ENCODE assay signal across 12 mouse cellular contexts in genomic region chr6:89614107-89614471, GRCm38 (mm10). TPM values are rescaled to one million over a fixed set of nuclear protein-coding genes. Genes with fewer than 3 reads are reported as not detected.
A peak's percentile ranks its signal among the peaks of the same experiment; 100 is the strongest.
DNase-seq lines count a peak whose midpoint lies in the region; ATAC-seq and TF ChIP-seq lines count a peak whose summit lies in the region.
"Had no signal": no experiment of that assay in that cellular context is flagged by ENCODE, and none has a peak within 500 bp of the region (broad histone marks: within the 10 kb centered on the region; RNA-seq: fewer than 3 reads in every experiment).

No protein-coding gene starts in this region.

- no peak for DNase-seq in kidney, postnatal 4 days
- DNase-seq in hindbrain, embryonic 10.5 days (ENCODE audit: low spot score), result no peak
- DNase-seq in midbrain, embryonic 11.5 days (ENCODE audit: low spot score, missing footprints), result no peak
- no peak for DNase-seq in lung, postnatal 25 days (ENCODE audit: low spot score)
- DNase-seq in gastrocnemius, adult 2 months, result no peak
- DNase-seq: adrenal gland, adult 2 months; heart, adult 2 months had no signal

- 35% methylated on average over 2 of the region's 2 CpGs for WGBS in kidney, embryonic 15.5 days
- 41% methylated on average over 2 of the region's 2 CpGs for WGBS in hindbrain, embryonic 10.5 days
- 32% methylated on average over 2 of the region's 2 CpGs for WGBS in midbrain, embryonic 11.5 days
- 11% methylated on average over 2 of the region's 2 CpGs for WGBS in stomach, embryonic 15.5 days

- H3K9ac ChIP-seq in kidney, embryonic 15.5 days, result no peak overlapping the region
- peak overlapping the region; percentile 54 for H3K9ac ChIP-seq in midbrain, embryonic 11.5 days (ENCODE audit: low read length)
- H3K9ac ChIP-seq in stomach, embryonic 15.5 days, result no peak overlapping the region
- H3K9ac ChIP-seq: lung, embryonic 15.5 days had no signal

- intact Hi-C loops in gastrocnemius, adult 2 months (cut with DNase I), result no loop called here

- no peaks in the 10 kb centered on the region for H3K36me3 ChIP-seq in kidney, embryonic 15.5 days
- H3K36me3 ChIP-seq in hindbrain, embryonic 10.5 days, result no peaks in the 10 kb centered on the region
- H3K36me3 ChIP-seq in midbrain, embryonic 11.5 days (ENCODE audit: control insufficient read depth, insufficient read depth, low read length), result no peaks in the 10 kb centered on the region
- no peaks in the 10 kb centered on the region for H3K36me3 ChIP-seq in stomach, embryonic 15.5 days
- H3K36me3 ChIP-seq: lung, embryonic 15.5 days had no signal

- peaks cover 28% of the 10 kb centered on the region for H3K4me1 ChIP-seq in kidney, embryonic 15.5 days
- peaks cover 39% of the 10 kb centered on the region for H3K4me1 ChIP-seq in hindbrain, embryonic 10.5 days (replicated peaks)
- peaks cover 27% of the 10 kb centered on the region for H3K4me1 ChIP-seq in midbrain, embryonic 11.5 days (ENCODE audit: control insufficient read depth, insufficient read depth, low read length)
- H3K4me1 ChIP-seq in stomach, embryonic 15.5 days, result peaks cover 5% of the 10 kb centered on the region; the same call in 1 of the 2 replicates

- peak overlapping the region; percentile 67 for H3K27ac ChIP-seq in kidney, embryonic 15.5 days
- H3K27ac ChIP-seq in hindbrain, embryonic 10.5 days, result peak overlapping the region; percentile 88
- peak overlapping the region; percentile 93 for H3K27ac ChIP-seq in midbrain, embryonic 11.5 days (ENCODE audit: low read depth, low read length)
- H3K27ac ChIP-seq in stomach, embryonic 15.5 days, result 0 out of 2 replicates have a peak overlapping the region, but pooled peaks have one; percentile 4
- H3K27ac ChIP-seq in gastrocnemius, adult 2 months, result no peak overlapping the region
- H3K27ac ChIP-seq: heart, adult 2 months; lung, embryonic 15.5 days had no signal

- no peaks in the 10 kb centered on the region for H3K27me3 ChIP-seq in kidney, embryonic 15.5 days
- H3K27me3 ChIP-seq in hindbrain, embryonic 10.5 days (ENCODE audit: insufficient read depth, poor library complexity, severe bottlenecking), result no peaks in the 10 kb centered on the region
- H3K27me3 ChIP-seq in midbrain, embryonic 11.5 days (ENCODE audit: control insufficient read depth, insufficient read depth, low read length), result no peaks in the 10 kb centered on the region
- no peaks in the 10 kb centered on the region for H3K27me3 ChIP-seq in stomach, embryonic 15.5 days (replicated peaks)
- H3K27me3 ChIP-seq: lung, embryonic 15.5 days had no signal

- H3K4me2 ChIP-seq in kidney, embryonic 15.5 days, result no peak overlapping the region
- H3K4me2 ChIP-seq in midbrain, embryonic 11.5 days, result no peak overlapping the region
- H3K4me2 ChIP-seq in stomach, embryonic 15.5 days, result no peak overlapping the region
- H3K4me2 ChIP-seq: lung, embryonic 15.5 days had no signal

- no peak overlapping the region for H3K4me3 ChIP-seq in kidney, embryonic 15.5 days (replicated peaks)
- H3K4me3 ChIP-seq in hindbrain, embryonic 10.5 days, result no peak overlapping the region
- H3K4me3 ChIP-seq in midbrain, embryonic 11.5 days (ENCODE audit: low read depth, low read length), result no peak overlapping the region
- no peak overlapping the region for H3K4me3 ChIP-seq in stomach, embryonic 15.5 days (replicated peaks)
- no peak overlapping the region for H3K4me3 ChIP-seq in gastrocnemius, adult 2 months
- H3K4me3 ChIP-seq: heart, adult 2 months; lung, embryonic 15.5 days; myocyte had no signal

- TF ChIP-seq CTCF in gastrocnemius, adult 2 months (IDR thresholded peaks at IDR 0.05), result no peak

- ATAC-seq in kidney, embryonic 15.5 days (replicated peaks; ENCODE audit: low FRiP score), result 0 out of 2 replicates have a peak, but pooled peaks have one; percentile 22
- ATAC-seq in midbrain, embryonic 11.5 days (ENCODE audit: low FRiP score), result peak; percentile 31
- no peak for ATAC-seq in stomach, embryonic 15.5 days (ENCODE audit: insufficient read depth, low FRiP score, low read depth)
- ATAC-seq in megakaryocyte, adult 5-6 weeks (ENCODE audit: poor library complexity, severe bottlenecking), result no peak

- no peaks in the 10 kb centered on the region for H3K9me3 ChIP-seq in kidney, embryonic 15.5 days (replicated peaks)
- H3K9me3 ChIP-seq in hindbrain, embryonic 10.5 days, result no peaks in the 10 kb centered on the region
- H3K9me3 ChIP-seq in midbrain, embryonic 11.5 days (ENCODE audit: control insufficient read depth, low read length), result no peaks in the 10 kb centered on the region
- no peaks in the 10 kb centered on the region for H3K9me3 ChIP-seq in stomach, embryonic 15.5 days
- H3K9me3 ChIP-seq: lung, embryonic 15.5 days had no signal

RNA-seq across cellular contexts. Expression of gene Chchd6, which starts 18.6 kb away (rescaled TPM):
- 62.2 and 63.8 TPM in 2 replicates for polyA plus RNA-seq in kidney, embryonic 15.5 days (2015; fragmentation: Nextera tagmentation; extraction: Ambion mirVana)
- polyA plus RNA-seq in hindbrain, embryonic 10.5 days (2016; fragmentation: Nextera tagmentation; extraction: Ambion mirVana), result 89.0 and 103 TPM in 2 replicates
- 97.4 and 103 TPM in 2 replicates for polyA plus RNA-seq in midbrain, embryonic 11.5 days (2014; fragmentation: Nextera tagmentation; extraction: Ambion mirVana)
- polyA plus RNA-seq in stomach, embryonic 15.5 days (2015; fragmentation: Nextera tagmentation; extraction: Ambion mirVana), result 42.7 and 44.0 TPM in 2 replicates
- total RNA-seq in gastrocnemius, adult 2 months (2021), result 1 to 10 TPM; 2.5 TPM
- 5.9 and 7.1 TPM in 2 replicates for total RNA-seq in megakaryocyte, adult 5-6 weeks (2015)
- 1.3 and 1.5 TPM in 2 replicates for total RNA-seq in megakaryocyte, adult 5-6 weeks (2017)

RNA-seq across cellular contexts. Expression of gene Txnrd3, which starts 29.7 kb away (rescaled TPM):
- polyA plus RNA-seq in kidney, embryonic 15.5 days (2015; fragmentation: Nextera tagmentation; extraction: Ambion mirVana), result 17.4 and 17.7 TPM in 2 replicates
- 9.9 and 12.0 TPM in 2 replicates for polyA plus RNA-seq in hindbrain, embryonic 10.5 days (2016; fragmentation: Nextera tagmentation; extraction: Ambion mirVana)
- 14.3 and 15.6 TPM in 2 replicates for polyA plus RNA-seq in midbrain, embryonic 11.5 days (2014; fragmentation: Nextera tagmentation; extraction: Ambion mirVana)
- 9.4 and 9.6 TPM in 2 replicates for polyA plus RNA-seq in stomach, embryonic 15.5 days (2015; fragmentation: Nextera tagmentation; extraction: Ambion mirVana)
- total RNA-seq in gastrocnemius, adult 2 months (2021), result 1 to 10 TPM; 3.4 to 4.4 TPM
- 0.11 and 1.1 TPM in 2 replicates for total RNA-seq in megakaryocyte, adult 5-6 weeks (2015)
- total RNA-seq in megakaryocyte, adult 5-6 weeks (2017), result 0.49 and 1.5 TPM in 2 replicates

Comparison
In these comparisons a context has a peak if more than half of its experiments do, and no peak if none do; other contexts are left out.
1. ATAC-seq: peak in kidney, embryonic 15.5 days (single experiment) and midbrain, embryonic 11.5 days (single experiment); none in stomach, embryonic 15.5 days (single experiment) and megakaryocyte, adult 5-6 weeks (single experiment).